Mouse (Mus musculus): ENCODE results near the gene Rnf186.

Gene Rnf186

DNA sequence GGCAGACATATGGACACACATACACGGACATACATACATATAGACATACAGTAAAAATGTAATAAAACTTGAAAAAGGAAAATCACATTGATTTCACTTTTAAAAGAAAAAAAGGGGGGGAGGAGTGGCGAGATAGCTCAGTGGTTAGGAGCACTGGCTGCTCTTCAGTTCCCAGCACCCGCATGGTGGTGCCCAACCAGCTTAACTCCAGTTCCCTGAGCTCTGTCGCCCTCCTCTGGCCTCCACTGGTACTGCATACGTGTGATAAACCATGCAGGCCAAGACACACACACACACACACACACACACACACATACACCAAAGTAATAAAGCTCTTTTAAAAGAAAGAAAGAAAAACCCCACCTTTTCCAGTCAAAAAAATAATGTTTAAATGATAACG, 47.9 kb downstream of the Rnf186 start:
- DNase-seq = peak; percentile 27
